Mouse (Mus musculus) liver, postnatal 0 days (tissue): ENCODE measurements at regions not wholly inside any gene's neighbourhood (a gene's known extent, or its start where the extent isn't known, plus 50 kb on each side); places are given as distances from the start of the nearest gene placed in this dataset.

Experiments
- ATAC-seq: fragments of 200-750 bp; cut with Nextera tagmentation; 2 replicates; pipeline ENCODE4 v1.8.0; 2017; ENCODE audit warnings: mild to moderate bottlenecking, moderate library complexity
- DNase-seq: peaks from one replicate; pipeline ENCODE4 v3.0.0-alpha.2; 2016
- H3K27ac ChIP-seq: fragments of 300-500 bp; sonication (generic); 2 replicates; pipeline ENCODE4 v1.5.1; 2014; ENCODE audit warnings: antibody characterized with exemption, moderate library complexity, mild to moderate bottlenecking, low read depth
- H3K27me3 ChIP-seq: fragments of 300-500 bp; sonication (generic); 2 replicates; pipeline ENCODE4 v1.6.1; 2014; ENCODE audit warnings: low read length, control low read depth, mixed read lengths; ENCODE audit not compliant: insufficient read depth
- H3K36me3 ChIP-seq: fragments of 300-500 bp; sonication (generic); replicated peaks from 2 replicates; pipeline ENCODE4 v1.6.1; 2014; ENCODE audit warnings: mild to moderate bottlenecking, control low read depth, low read length, moderate library complexity, mixed read lengths; ENCODE audit not compliant: insufficient read depth
- H3K4me1 ChIP-seq: fragments of 300-500 bp; sonication (generic); 2 replicates; pipeline ENCODE4 v1.6.1; 2014; ENCODE audit warnings: antibody characterized with exemption, mild to moderate bottlenecking, control low read depth; ENCODE audit not compliant: insufficient read depth
- H3K4me2 ChIP-seq: fragments of 300-500 bp; sonication (generic); 2 replicates; pipeline ENCODE4 v1.6.1; 2014; ENCODE audit warnings: low read depth, mild to moderate bottlenecking, low read length, moderate library complexity, mixed read lengths
- H3K4me3 ChIP-seq: fragments of 300-500 bp; sonication (generic); 2 replicates; pipeline ENCODE4 v1.5.1; 2014; ENCODE audit warnings: low read depth, low read length
- H3K9ac ChIP-seq: fragments of 300-500 bp; sonication (generic); replicated peaks from 2 replicates; pipeline ENCODE4 v1.6.1; 2014; ENCODE audit warnings: mild to moderate bottlenecking, moderate library complexity
- H3K9me3 ChIP-seq: fragments of 300-500 bp; sonication (generic); 2 replicates; pipeline ENCODE4 v1.6.1; 2016; ENCODE audit warnings: mild to moderate bottlenecking, control low read depth, low read length, mixed read lengths
- CTCF ChIP-seq: sonication (generic); IDR thresholded peaks from 2 replicates; pipeline ENCODE4 v1.5.1; 2016; ENCODE audit warnings: antibody characterized with exemption, low read depth
- EP300 ChIP-seq: IDR thresholded peaks from 2 replicates; pipeline ENCODE4 v1.6.1; 2016; ENCODE audit warnings: antibody characterized with exemption, low read depth, mild to moderate bottlenecking
- WGBS: fragments of 180-500 bp; shearing (Covaris S2); extraction: QIAGEN DNeasy Blood & Tissue Kit; methylation state at CpG from one replicate; pipeline ENCODE4 v1.1.7; 2014; ENCODE audit not compliant: insufficient replicate concordance; 5-methylcytosine and 5-hydroxymethylcytosine counted together

GRCm38 (mm10) chr6:35874671-35875070, 335.0 kb upstream of the Mtpn start:
- Histone ChIP-seq H3K4me1 (no peaks in the 10 kb centered on the region), H3K9me3 (no peaks in the 10 kb centered on the region), H3K27ac (no peak overlapping the region), H3K4me2 (no peak overlapping the region), H3K27me3 (no peaks in the 10 kb centered on the region), H3K4me3 (no peak overlapping the region), H3K9ac (no peak overlapping the region), H3K36me3 (no peaks in the 10 kb centered on the region)
- DNase-seq (no peak), ATAC-seq (no peak)
- TF ChIP-seq EP300, result no peak
- WGBS, result 56% methylated on average over 6 of the region's 6 CpGs

GRCm38 (mm10) chr6:35871388-35871787, 331.7 kb upstream of the Mtpn start:
- no peak overlapping the region for H3K9ac ChIP-seq
- no peaks in the 10 kb centered on the region for H3K36me3 ChIP-seq
- DNase-seq (no peak), ATAC-seq (no peak)
- no peak overlapping the region for H3K4me3 ChIP-seq
- H3K4me2 ChIP-seq, result no peak overlapping the region
- TF ChIP-seq CTCF (no peak), EP300 (no peak)
- WGBS, result 63% methylated on average over 7 of the region's 7 CpGs
- H3K27ac ChIP-seq, result no peak overlapping the region
- no peaks in the 10 kb centered on the region for H3K27me3 ChIP-seq
- no peaks in the 10 kb centered on the region for H3K4me1 ChIP-seq
- no peaks in the 10 kb centered on the region for H3K9me3 ChIP-seq

- Histone ChIP-seq H3K27ac (no peak overlapping the region), H3K4me2 (no peak overlapping the region), H3K36me3 (no peaks in the 10 kb centered on the region), H3K9ac (no peak overlapping the region), H3K4me1 (no peaks in the 10 kb centered on the region), H3K9me3 (no peaks in the 10 kb centered on the region), H3K4me3 (no peak overlapping the region), H3K27me3 (no peaks in the 10 kb centered on the region)
- DNase-seq (no peak), ATAC-seq (no peak)
- WGBS, result 69% methylated on average over 6 of the region's 6 CpGs
- TF ChIP-seq CTCF, result no peak
- no peak for TF ChIP-seq EP300
Measured at GRCm38 (mm10) chr6:35864218-35864617, 324.5 kb upstream of the Mtpn start.

- TF ChIP-seq EP300 (no peak), CTCF (no peak)
- Histone ChIP-seq H3K9ac (no peak overlapping the region), H3K4me2 (no peak overlapping the region), H3K27me3 (no peaks in the 10 kb centered on the region), H3K4me3 (no peak overlapping the region), H3K27ac (no peak overlapping the region), H3K9me3 (no peaks in the 10 kb centered on the region), H3K36me3 (no peaks in the 10 kb centered on the region), H3K4me1 (no peaks in the 10 kb centered on the region)
- DNase-seq (no peak), ATAC-seq (no peak)
- WGBS, result 81% methylated on average over 5 of the region's 5 CpGs
Measured at GRCm38 (mm10) chr6:35853993-35854392, 314.3 kb upstream of the Mtpn start.

- DNase-seq (no peak), ATAC-seq (no peak)
- no peak for TF ChIP-seq CTCF
- TF ChIP-seq EP300, result no peak
- Histone ChIP-seq H3K4me3 (no peak overlapping the region), H3K4me1 (no peaks in the 10 kb centered on the region), H3K36me3 (no peaks in the 10 kb centered on the region), H3K4me2 (no peak overlapping the region), H3K9ac (no peak overlapping the region), H3K27ac (no peak overlapping the region), H3K27me3 (no peaks in the 10 kb centered on the region), H3K9me3 (no peaks in the 10 kb centered on the region)
- WGBS, result 80% methylated on average over 16 of the region's 16 CpGs
Measured at GRCm38 (mm10) chr6:35816657-35817056, 277.0 kb upstream of the Mtpn start.

- WGBS, result 68% methylated on average over 5 of the region's 5 CpGs
- no peak overlapping the region for H3K4me2 ChIP-seq
- ATAC-seq (no peak), DNase-seq (no peak)
- no peak overlapping the region for H3K4me3 ChIP-seq
- H3K27me3 ChIP-seq, result no peaks in the 10 kb centered on the region
- no peaks in the 10 kb centered on the region for H3K9me3 ChIP-seq
- no peaks in the 10 kb centered on the region for H3K4me1 ChIP-seq
- H3K36me3 ChIP-seq, result no peaks in the 10 kb centered on the region
- H3K27ac ChIP-seq, result no peak overlapping the region
- no peak for TF ChIP-seq EP300
- TF ChIP-seq CTCF, result no peak
- no peak overlapping the region for H3K9ac ChIP-seq
Measured at GRCm38 (mm10) chr6:35814476-35814875, 274.8 kb upstream of the Mtpn start.

GRCm38 (mm10) chr6:35805738-35806137, 266.1 kb upstream of the Mtpn start:
- 68% methylated on average over 2 of the region's 2 CpGs for WGBS
- DNase-seq (no peak), ATAC-seq (no peak)
- Histone ChIP-seq H3K36me3 (no peaks in the 10 kb centered on the region), H3K4me3 (no peak overlapping the region), H3K9me3 (no peaks in the 10 kb centered on the region), H3K4me2 (no peak overlapping the region), H3K4me1 (no peaks in the 10 kb centered on the region), H3K27me3 (no peaks in the 10 kb centered on the region), H3K27ac (no peak overlapping the region), H3K9ac (no peak overlapping the region)
- TF ChIP-seq CTCF, result no peak
- no peak for TF ChIP-seq EP300
